16 mouse cellular contexts compared by ENCODE assay signal in the genomic region with DNA sequence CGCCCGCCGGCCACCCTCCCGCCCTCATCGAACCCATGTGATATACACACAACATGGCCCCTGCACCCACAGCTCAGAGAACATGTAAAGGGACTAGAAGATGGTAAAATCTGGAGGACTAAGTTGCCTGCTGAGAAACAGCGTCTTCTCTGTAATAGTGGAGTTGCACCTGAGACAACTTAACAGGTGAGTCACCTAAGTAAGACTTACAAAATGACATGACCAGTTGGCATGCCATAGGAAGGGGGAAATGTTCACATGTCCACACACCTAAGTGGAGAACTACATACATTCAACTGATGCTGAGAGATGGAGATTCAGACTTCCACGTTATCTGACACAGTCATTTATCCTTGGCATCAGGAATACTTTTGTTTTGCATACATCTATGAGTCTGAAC. TPM values are rescaled to one million over a fixed set of nuclear protein-coding genes. Genes with fewer than 3 reads are reported as not detected.
A peak's percentile ranks its signal among the peaks of the same experiment; 100 is the strongest.
DNase-seq lines count a peak whose midpoint lies in the region; ATAC-seq and TF ChIP-seq lines count a peak whose summit lies in the region.
"Had no signal": no experiment of that assay in that cellular context is flagged by ENCODE, and none has a peak within 500 bp of the region (broad histone marks: within the 10 kb centered on the region; RNA-seq: fewer than 3 reads in every experiment).

No protein-coding gene starts in this region.

- 0 out of 2 replicates have a peak, but pooled peaks cover 2% of the 10 kb centered on the region for H3K27me3 ChIP-seq in erythroblast, embryonic 14.5 days (ENCODE audit: control insufficient read depth)
- H3K27me3 ChIP-seq in midbrain, embryonic 14.5 days (ENCODE audit: control insufficient read depth, insufficient read depth, low read length), result no peaks in the 10 kb centered on the region
- no peaks in the 10 kb centered on the region for H3K27me3 ChIP-seq in midbrain, embryonic 16.5 days (ENCODE audit: control insufficient read depth, insufficient read depth, low read depth, low read length)
- no peaks in the 10 kb centered on the region for H3K27me3 ChIP-seq in MEL (ENCODE audit: control insufficient read depth in 1 of 2, insufficient read depth in 2 of 2, low read length in 2 of 2)
- H3K27me3 ChIP-seq: limb, embryonic 13.5 days had no signal

- H3K4me1 ChIP-seq in erythroblast, embryonic 14.5 days (ENCODE audit: control insufficient read depth), result no peaks in the 10 kb centered on the region; the same call in 1 of the 2 replicates
- H3K4me1 ChIP-seq in midbrain, embryonic 14.5 days (ENCODE audit: control insufficient read depth, insufficient read depth, low read length), result no peaks in the 10 kb centered on the region
- no peaks in the 10 kb centered on the region for H3K4me1 ChIP-seq in midbrain, embryonic 16.5 days (ENCODE audit: control insufficient read depth, insufficient read depth, low read length)
- peaks cover 6 to 8% of the 10 kb centered on the region in 2 experiments; a peak in 3 of 4 replicates for H3K4me1 ChIP-seq in MEL (ENCODE audit: control insufficient read depth in 1 of 2, insufficient read depth in 2 of 2, low read length in 2 of 2)
- H3K4me1 ChIP-seq: limb, embryonic 13.5 days had no signal

- no peak for TF ChIP-seq POLR2A in MEL (IDR thresholded peaks at IDR 0.05; ENCODE audit: control insufficient read depth in 1 of 2, insufficient read depth in 1 of 2, low read depth in 1 of 2, low read length in 2 of 2, poor library complexity in 1 of 2)

- peak; percentile 27 for DNase-seq in midbrain, embryonic 14.5 days
- peak; percentile 50 for DNase-seq in MEL (ENCODE audit: low read depth, low spot score)
- peak; percentile 60 for DNase-seq in naive thymus-derived CD4-positive, alpha-beta T cell, adult 2 months (ENCODE audit: low read depth)
- no peak for DNase-seq in left cerebral cortex, postnatal 25 days (ENCODE audit: low spot score in 2 of 2)
- DNase-seq in gastrocnemius, adult 8-10 months (ENCODE audit: low spot score in 2 of 2), result no peak

- no peak overlapping the region for H3K9ac ChIP-seq in midbrain, embryonic 14.5 days (replicated peaks; ENCODE audit: low read length)
- no peak overlapping the region for H3K9ac ChIP-seq in midbrain, embryonic 16.5 days (ENCODE audit: low read depth, low read length)
- H3K9ac ChIP-seq in MEL (ENCODE audit: control insufficient read depth, low read depth, low read length, poor library complexity, severe bottlenecking), result no peak overlapping the region
- H3K9ac ChIP-seq: limb, embryonic 13.5 days had no signal

- no peaks in the 10 kb centered on the region for H3K9me3 ChIP-seq in erythroblast, embryonic 14.5 days (ENCODE audit: control insufficient read depth, low read length)
- H3K9me3 ChIP-seq in midbrain, embryonic 14.5 days (ENCODE audit: control insufficient read depth, low read length), result no peaks in the 10 kb centered on the region
- no peaks in the 10 kb centered on the region for H3K9me3 ChIP-seq in midbrain, embryonic 16.5 days (replicated peaks; ENCODE audit: control insufficient read depth, low read length, poor library complexity, severe bottlenecking)
- H3K9me3 ChIP-seq in MEL (replicated peaks; ENCODE audit: insufficient read depth, low read length), result no peaks in the 10 kb centered on the region
- H3K9me3 ChIP-seq: limb, embryonic 13.5 days had no signal

- H3K36me3 ChIP-seq in erythroblast, embryonic 14.5 days (ENCODE audit: control insufficient read depth), result no peaks in the 10 kb centered on the region
- no peaks in the 10 kb centered on the region for H3K36me3 ChIP-seq in midbrain, embryonic 14.5 days (ENCODE audit: control insufficient read depth, insufficient read depth, low read length)
- no peaks in the 10 kb centered on the region for H3K36me3 ChIP-seq in midbrain, embryonic 16.5 days (ENCODE audit: control insufficient read depth, insufficient read depth, low read length)
- peaks cover 0 to 6% of the 10 kb centered on the region in 2 experiments; a peak in 2 of 4 replicates for H3K36me3 ChIP-seq in MEL (ENCODE audit: control insufficient read depth in 1 of 2, insufficient read depth in 2 of 2, low read length in 2 of 2)
- H3K36me3 ChIP-seq: limb, embryonic 13.5 days had no signal

- no peak for TF ChIP-seq CTCF in MEL (IDR thresholded peaks at IDR 0.05 in 2 of 3, conservative IDR thresholded peaks at IDR 0.05 in 1 of 3; ENCODE audit: control insufficient read depth in 1 of 3, insufficient read depth in 1 of 3, low read depth in 2 of 3, low read length in 3 of 3, poor library complexity in 1 of 3, severe bottlenecking in 1 of 3)

- 22% methylated on average over 7 of the region's 7 CpGs for WGBS in midbrain, embryonic 14.5 days
- WGBS in midbrain, embryonic 16.5 days, result 24% methylated on average over 7 of the region's 7 CpGs

- no peak overlapping the region for H3K4me2 ChIP-seq in midbrain, embryonic 14.5 days (ENCODE audit: low read length)
- no peak overlapping the region for H3K4me2 ChIP-seq in midbrain, embryonic 16.5 days (ENCODE audit: low read length)
- H3K4me2 ChIP-seq: heart, embryonic 11.5 days; limb, embryonic 13.5 days had no signal

- intact Hi-C loops in left cerebral cortex, postnatal 25 days (cut with DNase I), result no loop called here

- TF ChIP-seq EP300 in MEL (IDR thresholded peaks at IDR 0.05; ENCODE audit: low read depth in 1 of 2, low read length in 2 of 2), result no peak

- no peak for ATAC-seq in erythroblast, adult 5-6 weeks (replicated peaks; ENCODE audit: low FRiP score, poor library complexity, severe bottlenecking)
- ATAC-seq in midbrain, embryonic 14.5 days (ENCODE audit: low FRiP score, low TSS enrichment), result no peak
- ATAC-seq in midbrain, embryonic 16.5 days, result no peak
- ATAC-seq: activated CD4-positive, CD25-positive, alpha-beta regulatory T cell, adult 4 months; inflammation-experienced regulatory T-cells, adult 6 months had no signal

- no peaks in the 10 kb centered on the region for H3K79me2 ChIP-seq in MEL (ENCODE audit: control insufficient read depth, insufficient read depth, low read length, poor library complexity)

- H3K4me3 ChIP-seq in erythroblast, embryonic 14.5 days (replicated peaks), result peak overlapping the region; percentile 47
- H3K4me3 ChIP-seq in midbrain, embryonic 14.5 days (replicated peaks; ENCODE audit: low read depth, low read length), result no peak overlapping the region
- H3K4me3 ChIP-seq in midbrain, embryonic 16.5 days (ENCODE audit: low read depth, low read length), result no peak overlapping the region
- H3K4me3 ChIP-seq in MEL (ENCODE audit: control insufficient read depth in 1 of 2, insufficient read depth in 1 of 2, low read depth in 2 of 2, low read length in 2 of 2), result no peak overlapping the region
- H3K4me3 ChIP-seq: limb, embryonic 13.5 days had no signal

- no peak overlapping the region for H3K27ac ChIP-seq in midbrain, embryonic 14.5 days (replicated peaks; ENCODE audit: low read depth, low read length)
- H3K27ac ChIP-seq in midbrain, embryonic 16.5 days (ENCODE audit: low read length), result no peak overlapping the region
- no peak overlapping the region for H3K27ac ChIP-seq in MEL (ENCODE audit: control insufficient read depth, low read depth, low read length)
- H3K27ac ChIP-seq: limb, embryonic 13.5 days had no signal

- TF ChIP-seq RAD21 in MEL (IDR thresholded peaks at IDR 0.05; ENCODE audit: low read depth, low read length), result no peak

TF ChIP-seq in MEL, 35 proteins besides CTCF, POLR2A, EP300 and RAD21:
- TF ChIP-seq ETS1 (IDR thresholded peaks at IDR 0.05; ENCODE audit: low read depth, low read length) (no peak), USF1 (IDR thresholded peaks at IDR 0.05; ENCODE audit: low read depth, low read length) (no peak), MXI1 (IDR thresholded peaks at IDR 0.05; ENCODE audit: low read depth, low read length) (no peak), GABPA (IDR thresholded peaks at IDR 0.05; ENCODE audit: low read depth, low read length) (no peak), ZNF384 (IDR thresholded peaks at IDR 0.05; ENCODE audit: low read depth, low read length) (no peak), GATA1 (IDR thresholded peaks at IDR 0.05; ENCODE audit: low read depth, low read length) (no peak), NRF1 (IDR thresholded peaks at IDR 0.05; ENCODE audit: insufficient read depth, low read depth, low read length, poor library complexity, severe bottlenecking) (no peak), BHLHE40 (IDR thresholded peaks at IDR 0.05; ENCODE audit: borderline replicate concordance, low read depth, low read length) (no peak), MAFK (IDR thresholded peaks at IDR 0.05; ENCODE audit: borderline replicate concordance, low read depth, low read length) (no peak), UBTF (IDR thresholded peaks at IDR 0.05; ENCODE audit: borderline replicate concordance, insufficient read depth, low read depth, low read length) (no peak), MAX (IDR thresholded peaks at IDR 0.05; ENCODE audit: low read length) (no peak), TCF12 (IDR thresholded peaks at IDR 0.05; ENCODE audit: low read depth, low read length) (no peak), E2F4 (IDR thresholded peaks at IDR 0.05; ENCODE audit: borderline replicate concordance, low read depth, low read length) (no peak)

RNA-seq across cellular contexts. Expression of a gene that starts 29.7 kb away (rescaled TPM):
- not detected in 2 replicates for polyA plus RNA-seq in erythroblast, embryonic 14.5 days (2012)
- total RNA-seq in erythroblast, adult 5-6 weeks (2015; ENCODE audit: low replicate concordance), result not detected in 2 replicates
- not detected in 2 replicates for total RNA-seq in erythroblast, adult 5-6 weeks (2017; ENCODE audit: low replicate concordance)
- not detected in 2 replicates for polyA plus RNA-seq in midbrain, embryonic 14.5 days (2014; fragmentation: Nextera tagmentation; extraction: Ambion mirVana)
- not detected in 2 replicates for polyA plus RNA-seq in midbrain, embryonic 16.5 days (2015; fragmentation: Nextera tagmentation; extraction: Ambion mirVana)
- not detected in 2 replicates for total RNA-seq in MEL (2012; rRNA removed)
- not detected for polyA plus RNA-seq in MEL (2012; ENCODE audit: insufficient read depth in 1 of 2, insufficient read length in 2 of 2, low read depth in 1 of 2, low replicate concordance in 2 of 2, missing spikeins in 1 of 2)
- not detected for total RNA-seq in left cerebral cortex, postnatal 25 days (2021)
- not detected for total RNA-seq in gastrocnemius, adult 8-10 months (2022)
- total RNA-seq: gastrocnemius, postnatal 4 days; heart, postnatal 25 days had no signal
- polyA plus RNA-seq: activated CD4-positive, CD25-positive, alpha-beta regulatory T cell, adult 4 months; embryonic facial prominence, embryonic 11.5 days; heart, embryonic 11.5 days; inflammation-experienced regulatory T-cells, adult 6 months; limb, embryonic 13.5 days; liver, embryonic 16.5 days had no signal

RNA-seq across cellular contexts. Expression of a gene that starts 38.9 kb away (rescaled TPM):
- 0.78 and 1.2 TPM in 2 replicates for polyA plus RNA-seq in erythroblast, embryonic 14.5 days (2012)
- 39.8 and 49.9 TPM in 2 replicates for total RNA-seq in erythroblast, adult 5-6 weeks (2015; ENCODE audit: low replicate concordance)
- total RNA-seq in erythroblast, adult 5-6 weeks (2017; ENCODE audit: low replicate concordance), result 16.9 and 22.8 TPM in 2 replicates
- polyA plus RNA-seq in midbrain, embryonic 14.5 days (2014; fragmentation: Nextera tagmentation; extraction: Ambion mirVana), result 35.8 and 37.9 TPM in 2 replicates
- polyA plus RNA-seq in midbrain, embryonic 16.5 days (2015; fragmentation: Nextera tagmentation; extraction: Ambion mirVana), result 62.6 and 65.5 TPM in 2 replicates
- total RNA-seq in MEL (2012; rRNA removed), result not detected in 2 replicates
- not detected for polyA plus RNA-seq in MEL (2012; ENCODE audit: insufficient read depth in 1 of 2, insufficient read length in 2 of 2, low read depth in 1 of 2, low replicate concordance in 2 of 2, missing spikeins in 1 of 2)
- total RNA-seq in left cerebral cortex, postnatal 25 days (2021), result 10 to 100 TPM; 31.7 to 33.9 TPM
- 1 to 10 TPM; 1.1 to 2.2 (median 1.4) TPM for total RNA-seq in gastrocnemius, adult 8-10 months (2022)

Comparison
In these comparisons a context has a peak if more than half of its experiments do, and no peak if none do; other contexts are left out.
1. DNase-seq: peak in midbrain, embryonic 14.5 days (single experiment), MEL (single experiment) and naive thymus-derived CD4-positive, alpha-beta T cell, adult 2 months (single experiment); none in left cerebral cortex, postnatal 25 days (0 of 2) and gastrocnemius, adult 8-10 months (0 of 2).
2. RNA of a gene that starts 38.9 kb away (total RNA-seq): 16.9 to 49.9 TPM in erythroblast, adult 5-6 weeks and 31.7 to 33.9 TPM in left cerebral cortex, postnatal 25 days; 1.1 to 2.2 TPM in gastrocnemius, adult 8-10 months and not detected in MEL; every median in the first group is over 4 times any median in the second.